Mouse (Mus musculus) hindbrain, embryonic 16.5 days (tissue): ENCODE data around the gene Slc26a3. TPM values are rescaled to one million over a fixed set of nuclear protein-coding genes. Genes with fewer than 3 reads are reported as not detected.

Experiments used
- ATAC-seq: fragments of 200-750 bp; cut with Nextera tagmentation; 2 replicates; pipeline ENCODE4 v1.8.0; 2017; ENCODE audit warnings: moderate TSS enrichment, moderate library complexity
- H3K27ac ChIP-seq: fragments of 300-500 bp; sonication (generic); 2 replicates; pipeline ENCODE4 v1.5.1; 2014; ENCODE audit warnings: low read depth, mild to moderate bottlenecking, control low read depth, low read length, moderate library complexity
- H3K27me3 ChIP-seq: fragments of 300-500 bp; sonication (generic); replicated peaks from 2 replicates; pipeline ENCODE4 v1.6.1; 2014; ENCODE audit warnings: low read length; ENCODE audit not compliant: control insufficient read depth, insufficient read depth
- H3K36me3 ChIP-seq: fragments of 300-500 bp; sonication (generic); 2 replicates; pipeline ENCODE4 v1.6.1; 2014; ENCODE audit warnings: mild to moderate bottlenecking, low read length, moderate library complexity, mixed read lengths; ENCODE audit not compliant: control insufficient read depth, insufficient read depth
- H3K4me1 ChIP-seq: fragments of 300-500 bp; sonication (generic); 2 replicates; pipeline ENCODE4 v1.6.1; 2014; ENCODE audit warnings: low read depth, low read length; ENCODE audit not compliant: control insufficient read depth, insufficient read depth
- H3K4me2 ChIP-seq: fragments of 300-500 bp; sonication (generic); 2 replicates; pipeline ENCODE4 v1.6.1; 2014; ENCODE audit warnings: mild to moderate bottlenecking, low read length, control low read depth, moderate library complexity
- H3K4me3 ChIP-seq: fragments of 300-500 bp; sonication (generic); 2 replicates; pipeline ENCODE4 v1.5.1; 2014; ENCODE audit warnings: mild to moderate bottlenecking, low read length, control low read depth, moderate library complexity
- H3K9ac ChIP-seq: fragments of 300-500 bp; sonication (generic); 2 replicates; pipeline ENCODE4 v1.6.1; 2014; ENCODE audit warnings: low read depth, mild to moderate bottlenecking, control low read depth, low read length, moderate library complexity
- H3K9me3 ChIP-seq: fragments of 300-500 bp; sonication (generic); 2 replicates; pipeline ENCODE4 v1.6.1; 2014; ENCODE audit warnings: mild to moderate bottlenecking, low read length, moderate library complexity; ENCODE audit not compliant: control insufficient read depth
- WGBS: fragments of 180-500 bp; shearing (Covaris S2); extraction: QIAGEN DNeasy Blood & Tissue Kit; methylation state at CpG from one replicate; pipeline ENCODE4 v1.1.7; 2014; 5-methylcytosine and 5-hydroxymethylcytosine counted together
- polyA plus RNA-seq: library from polyadenylated mRNA; unstranded; fragments of >200 nt; fragmentation: Nextera tagmentation; extraction: Ambion mirVana; gene quantifications from 2 replicates; pipeline ENCODE4 v1.2.1, GENCODE M21; 2015

Slc26a3 gene
- 0.09 and 0.11 TPM in 2 replicates for polyA plus RNA-seq

DNA sequence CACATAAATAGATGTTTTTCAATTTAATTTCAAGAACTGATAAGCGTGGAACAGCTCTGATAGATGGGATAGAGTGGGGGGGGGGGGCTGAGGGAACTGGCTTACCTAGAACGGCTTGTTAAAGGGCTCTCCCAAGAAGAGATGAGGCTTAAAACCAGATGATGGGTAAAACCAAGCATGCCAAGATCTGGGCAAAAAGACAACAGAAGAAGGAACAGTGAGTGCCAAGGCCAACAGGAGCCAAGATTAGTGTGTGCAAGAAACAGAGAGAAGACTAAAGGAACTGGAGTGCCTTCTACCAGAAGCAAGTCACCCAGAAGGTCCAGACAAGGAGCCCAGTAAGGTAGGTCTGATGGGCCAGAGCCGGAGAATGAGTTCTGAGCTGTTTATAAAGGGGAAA is at the start of gene Slc26a3:
Slc26a3 (plus strand) TSS at position 301 of the 400 bp plus-strand sequence.
- Histone ChIP-seq H3K4me2 (no peak within 1 kb of the TSS), H3K9ac (no peak within 1 kb of the TSS), H3K27ac (no peak within 1 kb of the TSS), H3K36me3 (no peaks in the 10 kb centered on the region), H3K4me3 (no peak within 1 kb of the TSS), H3K27me3 (no peaks in the 10 kb centered on the region), H3K9me3 (no peaks in the 10 kb centered on the region), H3K4me1 (no peaks in the 10 kb centered on the region)
- no peak for ATAC-seq
- WGBS, result 84% methylated on average over 3 of the region's 3 CpGs

DNA sequence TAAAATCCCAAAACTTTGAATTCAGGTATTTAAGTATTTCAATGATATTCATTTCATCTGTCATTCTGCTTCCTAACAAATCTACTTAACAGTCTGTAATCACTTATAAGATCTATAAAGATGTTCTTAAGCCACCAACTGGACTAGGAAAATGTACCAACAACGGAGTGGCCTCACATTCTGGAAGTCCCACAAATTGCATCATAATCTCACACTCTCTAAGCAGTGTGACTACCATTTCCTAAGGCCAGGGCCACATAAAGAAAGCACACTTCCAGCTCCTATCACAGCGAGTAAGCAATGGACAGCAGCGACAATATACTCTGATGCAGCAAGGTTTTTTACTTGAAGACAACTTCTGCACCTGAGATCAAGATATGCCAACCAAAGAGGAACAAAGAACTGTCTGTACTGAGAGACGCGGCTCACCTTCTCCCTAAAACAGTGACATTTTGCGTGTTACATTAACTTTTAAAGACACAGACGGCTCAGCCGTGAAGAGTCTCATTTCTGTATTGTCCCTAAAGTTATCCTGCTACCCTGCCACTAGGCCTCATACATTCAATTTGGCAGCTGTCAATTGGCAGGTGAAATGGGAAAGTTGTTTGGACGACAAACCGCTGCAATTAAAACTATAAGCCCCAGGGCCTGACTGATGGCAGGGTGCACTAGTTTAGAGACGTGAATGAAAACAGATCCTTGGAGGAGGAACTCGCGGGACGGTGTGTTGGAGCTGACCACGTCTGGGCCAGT is 40.3 kb upstream of the Slc26a3 start:
- H3K9me3 ChIP-seq, result no peaks in the 10 kb centered on the region
- H3K4me2 ChIP-seq, result peak overlapping the region; percentile 93
- peak overlapping the region; percentile 98 for H3K9ac ChIP-seq
- H3K27ac ChIP-seq, result peak overlapping the region; percentile 85
- peaks cover 11% of the 10 kb centered on the region for H3K36me3 ChIP-seq
- 25% methylated on average over 15 of the region's 15 CpGs for WGBS
- no peaks in the 10 kb centered on the region for H3K27me3 ChIP-seq
- no peak for ATAC-seq
- peak overlapping the region; percentile 99 for H3K4me3 ChIP-seq
- peaks cover 12% of the 10 kb centered on the region for H3K4me1 ChIP-seq

DNA sequence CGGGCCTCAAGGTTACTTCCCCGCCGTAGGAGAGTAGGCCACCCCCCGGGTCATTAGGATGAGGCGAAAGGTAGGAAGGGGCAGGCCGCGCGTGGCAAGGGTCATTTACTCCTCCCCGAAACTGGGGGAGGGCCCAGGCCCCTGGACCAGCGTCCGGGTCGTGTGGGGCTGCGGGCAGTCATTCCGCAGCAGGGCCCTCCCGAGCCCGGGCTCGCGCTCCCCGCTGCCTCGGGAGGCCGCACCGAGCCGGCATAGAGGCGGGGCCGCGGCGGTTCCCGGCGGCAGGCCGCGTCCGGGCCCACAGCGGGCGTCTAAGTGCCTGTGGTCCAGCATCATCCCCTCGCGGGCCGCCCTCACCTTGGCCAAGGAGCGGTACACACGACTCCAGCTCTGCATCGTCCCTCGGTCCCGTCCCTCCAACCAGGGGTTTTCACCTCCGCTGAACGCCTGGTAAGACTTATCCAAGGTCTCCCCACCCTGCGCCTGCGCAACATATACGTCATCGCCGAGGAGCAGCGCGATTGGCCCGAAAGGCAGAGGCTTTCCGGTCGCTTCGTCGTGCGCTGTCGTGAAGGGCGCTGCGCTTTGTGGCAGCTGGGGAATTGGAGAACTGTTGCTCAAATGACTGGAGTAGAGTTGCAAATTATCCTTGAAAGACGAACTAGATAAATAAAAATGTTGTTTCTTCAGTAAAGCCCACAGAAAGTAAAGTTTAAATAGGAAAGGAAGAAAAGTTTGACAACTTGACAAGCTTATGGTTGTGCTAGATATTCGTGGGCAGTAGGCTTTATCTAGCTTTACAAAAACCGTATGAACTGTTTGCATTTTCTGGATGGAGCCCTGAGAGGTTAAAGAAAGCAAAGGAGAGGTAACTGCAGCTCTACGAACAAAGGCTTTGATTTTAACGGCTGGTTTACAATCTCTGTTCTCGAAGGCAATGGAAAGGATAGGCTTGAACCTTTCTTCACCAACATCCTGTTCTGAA is 39.4 kb upstream of the Slc26a3 start, which contains the start of gene Dld:
Dld (minus strand) TSS at position 510 of the 985 bp plus-strand sequence.
- peak within 1 kb of the TSS; percentile 85 for H3K27ac ChIP-seq
- ATAC-seq, result peak; percentile 100
- peaks cover 12% of the 10 kb centered on the region for H3K4me1 ChIP-seq
- H3K27me3 ChIP-seq, result no peaks in the 10 kb centered on the region
- H3K9ac ChIP-seq, result peak within 1 kb of the TSS; percentile 98
- no peaks in the 10 kb centered on the region for H3K9me3 ChIP-seq
- 6% methylated on average over 55 of the region's 66 CpGs for WGBS
- H3K4me3 ChIP-seq, result peak within 1 kb of the TSS; percentile 99
- H3K36me3 ChIP-seq, result peaks cover 11% of the 10 kb centered on the region
- H3K4me2 ChIP-seq, result peak within 1 kb of the TSS; percentile 93

DNA sequence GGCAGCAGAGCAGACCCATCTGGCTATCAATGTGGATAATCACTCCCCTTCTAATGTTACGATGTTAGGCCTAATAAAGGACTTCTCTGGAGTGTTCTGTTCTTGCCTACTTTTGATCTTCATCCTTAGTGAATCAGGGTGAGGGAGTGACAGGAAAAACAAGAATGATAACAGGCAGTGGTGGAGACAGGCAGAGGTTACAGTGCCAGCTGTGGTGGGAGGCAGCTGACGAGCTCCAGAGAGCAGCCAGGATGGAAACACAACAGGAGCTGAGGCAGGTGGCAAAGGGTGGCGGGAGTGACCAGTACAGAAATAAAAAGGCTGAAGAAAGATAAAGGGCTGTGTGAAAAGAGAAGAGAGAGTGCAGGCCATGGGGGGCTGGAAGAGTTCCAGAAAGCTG is 24.2 kb upstream of the Slc26a3 start:
- 46% methylated on average over 3 of the region's 3 CpGs for WGBS
- no peak for ATAC-seq
- H3K27ac ChIP-seq, result no peak overlapping the region
- no peaks in the 10 kb centered on the region for H3K4me1 ChIP-seq
- H3K9ac ChIP-seq, result no peak overlapping the region
- H3K9me3 ChIP-seq, result no peaks in the 10 kb centered on the region
- H3K27me3 ChIP-seq, result no peaks in the 10 kb centered on the region
- no peak overlapping the region for H3K4me3 ChIP-seq
- H3K4me2 ChIP-seq, result no peak overlapping the region
- H3K36me3 ChIP-seq, result no peaks in the 10 kb centered on the region

DNA sequence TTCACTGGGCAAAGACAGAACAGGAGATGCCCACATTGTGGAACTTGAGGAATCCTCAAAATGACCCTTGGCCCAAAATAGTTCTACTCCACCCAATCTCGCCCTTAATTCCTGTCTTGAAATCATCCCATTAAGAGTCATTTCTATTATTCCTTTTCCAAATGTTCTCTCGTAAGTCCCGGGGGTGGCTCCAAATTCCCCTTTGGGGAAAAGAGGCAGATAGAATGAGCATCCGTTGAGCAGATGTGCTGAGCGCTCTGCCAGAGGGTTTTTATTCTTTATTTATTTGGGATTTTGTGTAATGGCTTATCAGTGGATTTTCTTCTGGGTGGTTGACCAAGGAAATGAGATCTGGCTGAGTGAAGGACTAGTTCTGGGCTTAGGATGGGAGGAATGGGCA is 22.9 kb upstream of the Slc26a3 start:
- Histone ChIP-seq H3K9ac (no peak overlapping the region), H3K27me3 (no peaks in the 10 kb centered on the region), H3K4me1 (no peaks in the 10 kb centered on the region), H3K9me3 (no peaks in the 10 kb centered on the region), H3K4me2 (no peak overlapping the region), H3K36me3 (no peaks in the 10 kb centered on the region), H3K4me3 (no peak overlapping the region), H3K27ac (no peak overlapping the region)
- ATAC-seq, result no peak
- whole genome bisulfite sequencing, result 80% methylated on average over 5 of the region's 5 CpGs

DNA sequence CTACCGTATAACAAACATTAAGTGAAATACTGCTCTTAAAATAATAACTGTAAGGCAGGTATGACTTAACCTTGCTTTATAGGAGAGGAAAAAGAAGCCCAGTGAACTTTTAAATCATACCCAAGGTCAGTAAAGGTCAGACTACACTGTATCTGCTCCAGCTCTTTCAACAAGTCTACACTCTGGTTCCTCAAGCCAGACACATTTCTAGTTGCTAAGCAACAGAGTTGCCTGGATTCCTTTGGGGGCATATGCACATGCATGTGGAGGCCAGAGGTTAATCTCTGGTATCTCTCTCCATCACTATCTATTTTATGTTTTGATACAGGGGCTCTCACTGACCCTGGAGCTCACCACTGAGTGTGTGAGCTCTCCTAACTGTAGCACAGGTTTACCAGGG is 21.6 kb upstream of the Slc26a3 start:
- H3K27me3 ChIP-seq, result no peaks in the 10 kb centered on the region
- no peak overlapping the region for H3K9ac ChIP-seq
- H3K27ac ChIP-seq, result no peak overlapping the region
- H3K4me2 ChIP-seq, result no peak overlapping the region
- H3K4me1 ChIP-seq, result no peaks in the 10 kb centered on the region
- no peaks in the 10 kb centered on the region for H3K36me3 ChIP-seq
- H3K9me3 ChIP-seq, result no peaks in the 10 kb centered on the region
- H3K4me3 ChIP-seq, result no peak overlapping the region
- WGBS, result 84% methylated on average over 1 of the region's 1 CpGs
- no peak for ATAC-seq

DNA sequence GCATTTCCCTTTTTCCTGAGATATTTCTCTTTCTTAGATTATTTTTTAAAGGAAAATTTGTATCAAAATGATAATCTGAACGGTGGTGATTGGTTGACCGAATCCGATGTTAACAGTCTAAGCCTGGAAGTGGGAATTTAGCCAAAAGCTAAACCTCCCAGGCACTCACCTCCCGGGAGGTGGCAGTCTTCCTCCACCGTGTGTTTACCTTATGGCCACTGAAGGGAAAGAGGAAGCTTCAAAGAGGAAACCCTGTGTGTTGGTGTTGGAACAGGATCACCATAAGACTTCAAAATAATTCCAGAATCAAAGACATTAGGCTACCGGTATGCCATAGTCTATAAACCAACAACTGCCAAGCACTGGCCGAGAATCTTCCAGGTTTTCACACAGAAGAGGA is 21.0 kb upstream of the Slc26a3 start:
- no peaks in the 10 kb centered on the region for H3K27me3 ChIP-seq
- no peak for ATAC-seq
- H3K9ac ChIP-seq, result no peak overlapping the region
- H3K9me3 ChIP-seq, result no peaks in the 10 kb centered on the region
- H3K36me3 ChIP-seq, result no peaks in the 10 kb centered on the region
- H3K27ac ChIP-seq, result no peak overlapping the region
- 85% methylated on average over 7 of the region's 7 CpGs for WGBS
- no peaks in the 10 kb centered on the region; the same call in 1 of the 2 replicates for H3K4me1 ChIP-seq
- H3K4me2 ChIP-seq, result no peak overlapping the region
- H3K4me3 ChIP-seq, result no peak overlapping the region

DNA sequence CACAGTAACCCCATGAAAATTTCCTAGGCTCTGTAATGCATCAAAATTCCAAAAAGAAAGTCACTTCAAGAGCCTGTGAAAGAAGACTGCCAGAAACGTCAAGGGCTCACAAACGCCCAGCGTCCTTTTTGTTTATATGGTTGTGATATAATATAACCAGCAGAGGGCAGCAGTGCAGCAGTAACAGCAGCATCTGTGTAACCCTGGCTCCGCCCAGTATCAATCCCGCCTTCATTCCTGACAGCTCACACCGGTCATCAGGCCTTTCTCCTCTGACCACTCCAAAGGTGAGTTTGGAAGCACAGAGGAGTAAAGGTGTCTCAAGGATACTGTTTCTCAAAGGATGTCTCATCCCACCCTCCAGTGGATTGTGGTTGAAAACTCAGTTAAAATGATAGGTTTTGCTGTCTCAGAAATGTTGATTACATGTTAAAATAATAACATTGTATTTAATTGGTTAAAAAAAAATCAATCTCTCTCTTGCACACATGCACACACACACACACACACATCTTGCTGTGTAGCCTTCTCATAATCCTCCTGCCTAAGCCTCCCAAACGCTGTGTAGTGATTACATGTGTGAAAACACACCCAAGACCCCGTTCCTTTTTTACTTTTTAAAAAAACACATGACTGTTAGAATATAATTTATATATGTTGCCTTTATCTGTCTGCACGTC is 15.9 kb upstream of the Slc26a3 start:
- Histone ChIP-seq H3K9ac (peak overlapping the region; percentile 45; the same call in 1 of the 2 replicates), H3K4me1 (peaks cover 5% of the 10 kb centered on the region), H3K27me3 (no peaks in the 10 kb centered on the region), H3K4me3 (0 out of 2 replicates have a peak overlapping the region, but pooled peaks have one; percentile 16), H3K9me3 (no peaks in the 10 kb centered on the region), H3K36me3 (no peaks in the 10 kb centered on the region), H3K4me2 (peak overlapping the region; percentile 55), H3K27ac (no peak overlapping the region)
- peak; percentile 89 for ATAC-seq
- WGBS, result 34% methylated on average over 9 of the region's 9 CpGs
